Mouse (Mus musculus) urinary bladder, postnatal 36 days (tissue): ENCODE results near the gene Rpl4.
"Not testable (repeated sequence)": the region's sequence is repeated elsewhere in the genome, so short reads cannot be mapped to it uniquely, and the experiment has no call there.

ENCODE experiments used
- DNase-seq, 2 experiments: peaks; one replicate each; pipeline ENCODE4 v3.0.0; 2022; ENCODE audit warnings: low spot score in 2 of 2, mixed read lengths in 1 of 2

Gene Rpl4

DNA sequence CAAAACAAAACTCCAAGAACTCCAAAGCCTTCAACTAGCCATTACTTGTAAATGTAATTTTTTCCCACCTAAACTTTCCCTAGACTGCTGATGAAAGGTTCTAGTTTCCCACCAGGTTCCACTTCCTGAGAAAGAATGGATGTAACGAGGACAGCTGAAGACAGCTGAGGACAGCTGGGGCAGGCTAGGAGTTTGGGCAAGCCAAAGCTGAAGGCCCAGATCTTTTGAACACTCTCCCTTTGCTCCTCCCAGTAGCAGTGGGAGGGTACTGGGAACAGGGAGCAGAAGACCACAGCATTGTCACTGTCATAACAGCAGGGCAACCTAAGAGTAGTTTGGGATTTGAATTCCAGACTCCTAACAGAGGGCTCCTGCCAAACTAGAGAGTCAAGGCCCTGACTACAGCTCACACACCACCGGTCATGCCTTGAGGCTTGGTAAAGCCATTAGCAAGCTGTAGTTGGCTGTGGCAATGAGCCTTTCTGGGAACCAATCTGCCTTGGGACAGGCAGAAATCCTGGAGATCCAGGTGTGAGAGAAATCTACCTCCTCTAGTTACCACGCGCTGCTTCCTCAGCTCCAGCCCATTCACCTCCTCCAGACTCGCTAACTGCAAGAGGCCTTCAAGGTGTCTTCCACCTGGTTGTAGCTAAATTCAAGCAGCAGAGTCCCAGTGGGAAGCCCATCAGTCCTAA is 25.0 kb downstream of the Rpl4 start:
- no peak for DNase-seq

DNA sequence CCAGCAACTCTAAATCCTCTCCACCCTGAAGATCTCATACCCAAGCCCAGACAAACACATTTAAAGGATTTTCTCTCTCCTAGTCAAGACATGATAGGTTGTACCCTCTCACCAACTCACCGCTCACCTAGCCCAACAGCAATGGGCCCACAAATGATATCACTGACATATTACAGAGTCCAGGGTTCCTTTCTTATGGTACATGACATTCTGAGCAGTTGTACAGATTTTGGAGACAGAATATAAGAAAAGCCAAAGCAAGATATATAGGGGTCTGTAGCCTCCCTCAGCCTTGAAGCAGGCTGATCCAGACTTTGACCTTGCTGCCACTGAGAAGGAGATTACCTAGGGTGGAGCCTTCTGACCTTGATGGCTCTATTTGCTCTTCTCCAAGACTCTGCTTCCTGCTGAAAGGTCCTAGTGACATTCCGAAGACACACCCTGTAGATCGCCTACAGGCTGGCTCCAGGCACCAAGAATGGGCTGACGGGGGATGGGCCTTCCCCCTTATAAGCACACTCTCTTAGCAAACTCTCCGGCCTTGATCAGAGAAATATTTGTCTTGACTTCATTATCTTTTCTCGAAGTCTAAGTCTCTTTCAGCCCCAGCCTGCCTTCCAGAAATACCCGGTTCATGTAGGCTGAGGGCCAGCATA is 25.7 kb downstream of the Rpl4 start:
- not testable (repeated sequence) for DNase-seq

DNA sequence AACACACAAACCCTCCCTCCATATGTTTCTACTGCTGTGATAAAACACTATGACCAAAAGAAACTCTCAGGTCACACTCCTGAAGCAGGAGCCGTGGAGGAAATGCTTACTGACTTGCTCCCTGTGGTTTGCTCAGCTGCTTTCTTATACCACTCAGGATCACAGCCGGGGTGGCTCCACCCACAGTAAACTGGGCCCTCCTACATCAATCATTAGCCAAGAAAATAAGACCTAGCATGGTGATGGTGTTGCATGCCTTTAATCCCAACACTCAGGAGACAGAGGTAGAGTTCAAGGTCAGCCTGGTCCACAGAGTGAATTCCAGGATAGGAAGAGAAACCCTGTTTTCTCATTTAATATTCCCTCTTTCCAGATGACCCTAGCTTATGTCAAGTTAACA is 26.7 kb downstream of the Rpl4 start:
- DNase-seq = no peak

DNA sequence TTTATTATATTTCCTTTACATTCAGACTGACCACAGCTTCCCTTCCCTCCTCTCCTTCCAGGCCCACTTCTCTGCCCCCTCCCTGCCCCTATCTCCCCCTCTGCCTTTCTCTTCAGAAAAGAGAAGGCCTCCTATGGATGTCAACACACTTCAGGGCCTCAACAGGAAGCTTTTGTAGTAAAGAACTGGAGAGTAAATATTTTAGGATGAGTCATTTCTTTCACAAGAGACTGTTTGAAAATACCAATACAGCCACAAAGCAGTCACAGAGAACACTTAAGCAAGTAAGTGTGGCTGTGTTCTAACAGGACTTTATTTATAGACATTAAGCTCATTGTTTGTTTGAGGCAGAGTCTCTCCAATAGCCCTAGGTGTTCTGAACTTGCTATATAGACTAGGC is 29.2 kb downstream of the Rpl4 start:
- no peak for DNase-seq

DNA sequence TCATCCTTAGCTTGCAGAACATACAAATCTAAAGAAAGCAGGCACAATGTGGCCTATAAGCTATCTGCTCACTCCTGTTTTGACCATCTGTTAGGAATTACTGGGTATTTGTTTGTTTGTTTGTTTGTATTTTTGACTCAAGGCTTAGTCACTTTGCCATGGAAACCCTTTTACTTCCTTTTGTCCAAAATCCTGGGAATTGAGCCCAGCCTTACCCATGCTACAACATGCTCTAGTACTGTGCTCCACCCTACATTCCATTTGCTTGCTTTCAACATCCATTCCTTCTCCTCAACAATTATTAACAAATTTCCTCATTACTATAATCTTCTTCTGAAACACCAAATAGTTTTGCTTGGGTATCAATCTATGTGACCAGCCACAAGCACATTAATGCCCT is 29.7 kb downstream of the Rpl4 start:
- no peak for DNase-seq

DNA sequence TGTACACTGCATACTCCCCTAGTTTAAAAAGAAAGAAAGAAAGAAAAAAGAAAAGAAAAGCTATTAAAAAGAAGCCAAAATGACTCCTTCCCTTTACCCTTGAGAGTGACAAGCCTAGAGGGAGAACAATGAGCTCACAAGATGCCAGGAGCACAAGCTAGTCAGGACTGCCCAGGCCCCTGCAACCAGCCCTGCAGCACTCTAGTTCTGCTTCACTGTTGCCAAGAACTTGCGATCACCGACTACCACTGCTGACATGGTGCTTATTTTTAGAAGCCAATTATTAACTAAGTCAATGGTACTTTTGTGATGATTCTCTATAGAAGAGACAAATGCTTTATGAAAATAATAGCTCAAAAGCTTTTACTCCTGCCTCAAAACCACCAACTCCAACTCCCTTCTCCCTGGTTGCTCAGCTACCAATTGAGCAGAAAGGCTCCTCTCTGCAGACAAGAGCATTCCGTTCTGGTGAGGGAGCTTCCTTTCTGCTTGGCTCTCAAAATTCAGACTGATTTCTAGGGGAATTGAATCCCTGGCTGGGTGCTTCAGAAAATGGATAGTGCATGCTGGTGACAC is 34.4 kb downstream of the Rpl4 start:
- DNase-seq = no peak

DNA sequence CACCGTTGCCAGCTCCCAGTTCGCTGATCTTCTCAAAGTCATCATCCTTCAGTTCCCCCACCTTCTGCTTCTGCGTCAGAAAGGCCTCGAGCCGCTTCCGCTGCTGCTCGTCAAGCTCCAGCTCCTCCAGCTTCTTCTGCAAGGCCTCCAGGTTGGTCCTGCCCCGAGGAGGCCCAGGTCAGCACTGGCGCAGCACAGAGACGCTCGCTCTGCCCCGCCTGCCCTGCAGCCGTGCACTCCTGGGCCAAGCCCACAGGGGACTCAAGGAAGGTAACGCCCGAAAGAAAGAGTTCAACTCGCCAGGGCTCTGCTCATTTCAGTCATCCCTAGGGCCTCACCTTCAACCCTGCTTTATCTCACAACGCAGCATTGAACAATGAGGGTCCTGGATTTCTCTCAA is 41.3 kb downstream of the Rpl4 start:
- DNase-seq = no peak

DNA sequence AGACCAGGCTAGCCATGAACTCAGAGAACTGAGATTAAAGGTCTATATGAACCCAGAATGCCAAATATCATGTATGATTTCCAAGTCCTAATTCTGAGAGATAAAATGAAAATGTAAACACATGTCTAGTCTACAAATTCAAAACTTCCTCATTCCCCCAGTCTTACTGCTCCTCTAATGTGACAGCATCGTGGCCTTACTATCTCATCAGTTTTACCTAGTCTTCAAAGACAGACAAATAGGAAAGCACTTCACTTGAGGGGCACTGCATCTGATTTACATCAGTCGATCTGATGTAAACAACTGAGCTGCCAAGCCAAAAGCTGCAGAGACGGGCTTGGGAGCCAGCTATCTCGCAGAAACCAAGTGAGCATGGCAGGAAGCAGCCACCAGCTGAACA is 42.9 kb downstream of the Rpl4 start:
- DNase-seq = no peak

DNA sequence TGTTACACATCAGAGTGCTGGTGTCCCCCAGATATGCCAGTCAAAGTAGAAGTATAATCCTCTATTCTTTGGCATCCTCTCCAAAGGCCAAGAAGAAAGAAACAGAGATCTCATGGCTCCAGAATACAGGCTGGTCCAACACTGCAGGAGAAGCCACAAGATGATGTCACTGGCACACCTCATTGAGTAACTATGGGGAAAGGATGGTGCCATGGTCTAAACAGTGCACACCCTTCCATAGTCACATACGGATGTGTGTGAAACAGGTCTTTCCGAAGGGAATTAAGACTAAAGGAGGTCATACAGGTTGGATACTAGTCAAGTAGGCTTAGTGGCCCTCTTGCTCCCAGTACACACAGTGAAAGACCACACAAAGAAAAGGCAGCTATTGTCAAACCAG is 43.5 kb downstream of the Rpl4 start:
- DNase-seq = no peak

DNA sequence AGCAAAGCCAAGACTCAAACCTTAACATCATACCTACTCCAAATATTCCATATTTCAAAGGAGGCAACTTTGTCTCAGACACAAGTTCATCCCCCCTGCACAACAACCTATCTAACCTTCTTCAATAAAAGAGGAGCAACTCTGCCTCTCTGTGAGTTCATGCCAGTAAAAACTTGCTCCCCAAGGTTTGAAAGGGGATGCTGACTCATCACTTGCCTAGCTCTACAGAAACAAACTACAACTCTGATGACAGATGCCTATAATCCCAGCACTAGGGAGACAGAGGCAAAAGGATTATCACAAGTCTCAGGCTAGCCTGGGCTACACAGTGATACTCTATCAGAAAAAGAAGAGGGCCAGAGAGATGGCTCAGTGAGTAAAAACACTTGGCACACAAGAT is 44.7 kb downstream of the Rpl4 start:
- DNase-seq = no peak

DNA sequence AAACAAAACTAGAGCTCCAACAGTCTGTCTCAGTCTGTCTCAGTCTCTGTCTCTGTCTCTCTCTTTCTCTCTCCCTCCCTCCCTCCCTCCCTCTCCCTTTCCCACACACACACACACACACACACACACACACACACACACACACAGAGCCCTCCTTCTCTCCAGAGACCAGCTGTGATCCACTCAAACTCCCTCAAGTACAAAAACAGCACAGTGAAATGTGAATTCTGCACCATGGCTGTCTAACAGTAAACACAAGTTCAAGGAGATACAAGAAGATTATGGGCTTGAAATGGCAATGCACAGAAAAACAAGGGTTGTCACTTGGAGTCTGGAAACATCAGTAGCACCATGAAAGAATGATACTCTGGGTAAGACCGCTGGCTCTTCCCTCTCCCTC is 46.1 kb downstream of the Rpl4 start:
- no peak for DNase-seq

DNA sequence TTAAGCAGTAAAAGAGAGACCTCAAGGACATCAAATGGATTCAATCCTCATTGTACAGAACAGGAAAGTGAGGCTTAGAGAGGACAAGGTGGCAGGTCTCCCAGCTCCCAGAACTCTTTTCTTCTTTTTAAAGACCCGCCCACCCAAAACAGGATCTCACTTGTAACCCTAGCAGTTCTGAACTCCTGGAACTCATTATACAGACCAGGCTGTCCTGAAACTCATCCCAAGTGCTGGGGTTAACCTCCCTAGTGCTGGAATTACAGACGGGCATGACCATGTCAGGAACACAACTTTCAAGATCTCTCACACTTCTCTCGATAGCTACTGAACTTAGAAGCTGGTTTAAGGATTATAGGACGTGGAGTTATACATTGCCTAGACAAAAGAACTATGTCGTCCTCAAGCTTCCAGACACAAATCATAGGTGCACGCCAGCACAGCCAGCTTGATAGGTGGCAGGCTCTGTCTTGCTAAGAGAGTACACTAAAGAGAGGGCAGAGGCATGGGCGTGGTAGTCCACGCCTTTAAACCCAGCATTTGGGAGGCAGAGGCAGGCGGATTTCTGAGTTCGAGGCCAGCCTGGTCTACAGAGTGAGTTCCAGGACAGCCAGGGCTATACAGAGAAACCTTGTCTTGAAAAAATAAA is 46.7 kb downstream of the Rpl4 start:
- DNase-seq = no peak

DNA sequence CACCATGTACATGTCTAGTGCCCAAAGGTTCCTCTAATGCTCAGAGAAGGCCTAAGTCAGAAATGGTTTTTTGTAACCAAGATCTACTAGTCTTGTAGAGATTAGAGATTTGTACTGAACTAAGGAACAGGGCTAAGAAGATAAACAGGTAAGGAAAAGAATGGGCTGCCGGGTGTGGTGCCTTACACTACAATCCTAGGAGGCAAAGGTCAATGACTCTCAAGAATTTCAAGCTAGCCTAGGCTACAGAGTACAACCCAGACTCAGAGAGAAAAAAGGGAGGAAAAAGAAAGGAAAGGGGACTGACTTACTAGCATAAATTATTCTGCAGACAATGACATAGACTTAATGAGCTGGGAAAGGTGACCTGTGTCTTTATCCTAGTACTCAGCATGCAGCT is 47.4 kb downstream of the Rpl4 start:
- DNase-seq = no peak

DNA sequence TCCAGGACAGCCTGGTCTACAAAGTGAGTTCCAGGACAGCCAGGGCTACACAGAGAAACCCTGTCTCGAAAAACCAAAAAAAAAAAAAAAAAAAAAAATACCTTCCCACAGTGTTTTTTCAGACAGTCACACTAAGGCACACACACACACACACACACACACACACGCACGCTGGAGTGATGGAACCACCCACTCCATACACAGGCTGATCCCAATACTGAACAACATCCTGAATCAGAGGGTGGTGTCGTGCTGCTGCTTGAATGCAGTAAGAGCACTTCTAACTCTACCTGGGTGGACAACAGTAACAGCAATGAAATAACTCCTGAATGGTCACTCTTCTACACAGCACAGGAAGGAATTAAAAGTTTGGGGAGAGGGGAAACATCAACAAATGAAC is 48.3 kb downstream of the Rpl4 start:
- no peak for DNase-seq

DNA sequence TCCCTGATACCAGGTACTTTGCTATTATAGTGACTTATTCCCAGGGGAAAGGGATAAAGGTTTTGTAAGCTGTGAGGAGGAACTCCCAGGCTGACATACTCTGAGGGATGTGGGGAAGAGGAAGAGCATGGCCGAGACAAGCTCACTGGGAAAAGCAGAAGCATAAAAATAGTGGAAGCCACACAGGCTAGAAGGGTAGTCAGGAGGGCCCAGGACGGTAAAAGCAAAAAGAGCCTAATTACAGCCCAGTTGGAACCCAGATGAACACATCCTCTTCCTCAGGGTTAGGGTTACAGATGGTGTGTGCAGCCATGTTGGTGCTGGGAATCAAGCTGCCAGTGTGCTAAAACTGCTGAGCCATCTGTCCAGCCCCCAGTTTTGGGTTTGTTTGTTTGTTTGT is 48.9 kb downstream of the Rpl4 start:
- DNase-seq = no peak

DNA sequence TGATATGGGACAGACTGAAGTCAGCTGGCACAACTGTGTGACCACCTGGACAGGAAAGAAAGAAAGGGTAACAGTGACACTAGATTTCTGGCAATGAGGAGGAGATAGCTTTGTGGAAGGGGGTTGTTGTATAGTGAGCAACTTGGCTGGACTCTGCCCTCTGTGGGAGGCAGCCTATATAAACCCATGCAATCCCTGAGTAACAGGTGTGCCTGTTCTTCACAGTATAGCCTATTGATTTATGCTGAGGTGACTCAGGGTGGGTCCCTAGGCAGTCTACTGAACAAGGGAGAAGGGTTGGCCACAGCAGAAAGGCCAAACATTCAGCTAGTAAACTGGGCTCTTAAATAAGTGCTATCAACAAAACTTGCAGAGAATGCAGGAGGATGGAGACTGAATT is 52.6 kb downstream of the Rpl4 start:
- no peak for DNase-seq

DNA sequence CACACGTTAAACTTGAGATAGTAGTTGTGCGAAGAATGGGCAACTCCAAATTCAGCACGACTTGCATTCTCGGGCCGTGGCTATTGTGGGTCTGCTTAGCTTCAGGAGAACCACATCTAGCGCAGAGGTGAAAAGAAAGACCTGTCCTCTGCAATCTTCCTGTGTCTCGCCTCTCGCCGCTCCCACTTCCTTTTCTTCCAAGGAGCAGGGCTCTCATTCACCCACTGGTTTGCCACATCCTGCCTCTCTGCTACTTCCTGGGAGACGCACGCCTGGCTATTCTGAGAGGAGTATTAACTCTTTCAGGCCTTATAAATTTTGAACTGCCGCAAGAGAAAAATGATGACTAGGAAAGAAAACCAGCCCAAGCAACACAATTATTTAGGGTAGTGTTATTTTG is 54.6 kb downstream of the Rpl4 start:
- no peak for DNase-seq
